Comparison of ENCODE assay signal across 17 mouse cellular contexts in genomic region chr12:116483581-116483980, GRCm38 (mm10). TPM values are rescaled to one million over a fixed set of nuclear protein-coding genes. Genes with fewer than 3 reads are reported as not detected.
"Had no signal": no experiment of that assay in that cellular context is flagged by ENCODE, and none has a peak within 500 bp of the region (broad histone marks: within the 10 kb centered on the region; RNA-seq: fewer than 3 reads in every experiment).

No protein-coding gene starts in this region.

- H3K27ac ChIP-seq: hindbrain, postnatal 0 days; kidney, postnatal 0 days; layer of hippocampus, adult 2 months; limb, embryonic 12.5 days; liver, embryonic 14.5 days; lung, embryonic 15.5 days; macrophage; midbrain, embryonic 12.5 days had no signal

- H3K36me3 ChIP-seq: limb, embryonic 12.5 days; lung, embryonic 15.5 days; midbrain, embryonic 12.5 days had no signal

- DNase-seq: kidney, adult 9 months; kidney, postnatal 4 days; lung, postnatal 14 days; right cerebral cortex, postnatal 25 days; spleen, adult 18-20 months; thymus, adult 18-20 months; thymus, postnatal 14 days had no signal

- H3K9ac ChIP-seq: limb, embryonic 12.5 days; liver, embryonic 14.5 days; lung, embryonic 15.5 days; midbrain, embryonic 12.5 days had no signal

- H3K4me3 ChIP-seq: layer of hippocampus, adult 2 months; limb, embryonic 12.5 days; lung, embryonic 15.5 days; megakaryocyte, embryonic 14.5 days; midbrain, embryonic 12.5 days had no signal

- ATAC-seq: hindbrain, postnatal 0 days had no signal

- H3K4me2 ChIP-seq: limb, embryonic 12.5 days; lung, embryonic 15.5 days; midbrain, embryonic 12.5 days had no signal

- H3K9me3 ChIP-seq: limb, embryonic 12.5 days; lung, embryonic 15.5 days; midbrain, embryonic 12.5 days had no signal

RNA-seq across cellular contexts. Expression of gene Ptprn2, which starts 1.9 kb away (rescaled TPM):
- total RNA-seq: liver, adult 2 months had no signal
